Mouse (Mus musculus) midbrain, embryonic 10.5 days (tissue): Measurements from ENCODE around the gene A230050P20Rik. TPM values are rescaled to one million over a fixed set of nuclear protein-coding genes. Genes with fewer than 3 reads are reported as not detected.

ENCODE experiments used
- DNase-seq: peaks from one replicate; pipeline ENCODE4 v3.0.0-alpha.2; 2017; ENCODE audit warnings: low spot score
- H3K27ac ChIP-seq: fragments of 300-500 bp; sonication (generic); replicated peaks from 2 replicates; pipeline ENCODE4 v1.5.1; 2016; ENCODE audit warnings: mild to moderate bottlenecking
- H3K27me3 ChIP-seq: fragments of 300-500 bp; sonication (generic); 2 replicates; pipeline ENCODE4 v1.6.1; 2016; ENCODE audit warnings: low read depth, mild to moderate bottlenecking; ENCODE audit not compliant: poor library complexity, severe bottlenecking
- H3K36me3 ChIP-seq: fragments of 300-500 bp; sonication (generic); 2 replicates; pipeline ENCODE4 v1.6.1; 2016; ENCODE audit warnings: mild to moderate bottlenecking, moderate library complexity
- H3K4me1 ChIP-seq: fragments of 300-500 bp; sonication (generic); 2 replicates; pipeline ENCODE4 v1.6.1; 2016
- H3K4me3 ChIP-seq: fragments of 300-500 bp; sonication (generic); 2 replicates; pipeline ENCODE4 v1.5.1; 2016; ENCODE audit warnings: mild to moderate bottlenecking, moderate library complexity
- H3K9me3 ChIP-seq: fragments of 300-500 bp; sonication (generic); replicated peaks from 2 replicates; pipeline ENCODE4 v1.6.1; 2016; ENCODE audit warnings: mild to moderate bottlenecking
- WGBS: fragments of 180-500 bp; shearing (Covaris S2); methylation state at CpG from one replicate; pipeline ENCODE4 v1.1.7; 2016; 5-methylcytosine and 5-hydroxymethylcytosine counted together
- polyA plus RNA-seq: library from polyadenylated mRNA; unstranded; fragments of >200 nt; fragmentation: Nextera tagmentation; extraction: Ambion mirVana; gene quantifications from 2 replicates; pipeline ENCODE4 v1.2.1, GENCODE M21; 2016

A230050P20Rik gene
- polyA plus RNA-seq, 1 experiment from 2014 or later, result 0.69 TPM

- DNase-seq, result no peak
- Histone ChIP-seq H3K4me3 (0 out of 2 replicates have a peak overlapping the region, but pooled peaks have one; percentile 0), H3K9me3 (no peaks in the 10 kb centered on the region), H3K27ac (no peak overlapping the region), H3K36me3 (peaks cover 74% of the 10 kb centered on the region), H3K27me3 (no peaks in the 10 kb centered on the region), H3K4me1 (peaks cover 15% of the 10 kb centered on the region)
- 87% methylated on average over 26 of the region's 26 CpGs for WGBS
Observed at GRCm38 (mm10) chr9:20891339-20892103, 23.1 kb downstream of the A230050P20Rik start.

DNA sequence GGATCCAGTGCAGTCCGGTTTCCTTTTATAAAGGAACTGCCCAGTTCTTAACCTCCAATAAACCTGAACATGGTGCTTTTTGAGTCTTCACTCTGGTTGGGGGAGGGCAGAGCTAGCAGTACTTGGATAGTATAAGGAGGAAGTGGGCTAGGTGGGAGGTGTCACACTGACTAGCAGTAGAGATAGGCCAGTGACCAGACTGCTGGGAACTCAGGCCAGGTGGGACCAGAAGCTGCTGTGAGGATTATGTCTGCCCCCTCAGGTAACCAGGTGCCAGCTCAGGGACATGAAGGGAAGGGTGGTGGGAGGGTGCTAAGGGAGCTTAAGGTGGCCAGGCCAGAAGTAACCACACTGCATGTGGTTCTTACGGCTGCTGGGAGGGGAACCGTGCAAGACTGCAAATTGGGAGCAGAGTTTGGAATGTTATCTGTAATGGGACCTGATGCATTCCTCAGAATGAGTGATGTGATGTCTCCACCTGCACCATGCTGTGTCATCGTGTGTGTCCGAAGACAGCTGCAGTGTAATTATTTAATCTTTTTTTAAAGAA, 23.7 kb downstream of the A230050P20Rik start:
- Histone ChIP-seq H3K27ac (no peak overlapping the region), H3K9me3 (no peaks in the 10 kb centered on the region), H3K4me3 (no peak overlapping the region), H3K4me1 (peaks cover 21% of the 10 kb centered on the region), H3K36me3 (peaks cover 81% of the 10 kb centered on the region), H3K27me3 (no peaks in the 10 kb centered on the region)
- 79% methylated on average over 5 of the region's 5 CpGs for WGBS
- no peak for DNase-seq

DNA sequence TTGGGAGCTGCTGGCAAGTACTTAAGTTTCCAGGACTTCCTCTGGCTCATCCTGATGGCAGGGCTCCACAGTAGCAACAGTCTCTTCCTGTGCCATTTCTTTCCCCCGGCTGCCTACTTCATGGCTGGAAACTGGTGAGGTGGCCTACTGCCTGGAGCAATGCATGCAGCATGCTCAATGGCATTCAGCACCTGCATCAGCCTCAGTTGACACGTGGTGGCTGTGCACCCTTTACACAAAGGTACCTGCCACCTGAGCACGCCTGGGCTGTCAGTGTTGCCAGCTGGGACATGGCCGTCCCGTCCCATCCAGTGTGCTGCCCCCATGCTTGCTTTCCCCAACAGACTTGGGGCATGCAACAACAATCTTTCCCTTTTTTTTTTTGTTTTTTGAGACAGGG, 24.6 kb downstream of the A230050P20Rik start:
- Histone ChIP-seq H3K36me3 (peaks cover 82% of the 10 kb centered on the region), H3K9me3 (no peaks in the 10 kb centered on the region), H3K27ac (no peak overlapping the region), H3K4me3 (no peak overlapping the region), H3K4me1 (peaks cover 29% of the 10 kb centered on the region), H3K27me3 (no peaks in the 10 kb centered on the region)
- WGBS, result 68% methylated on average over 5 of the region's 5 CpGs
- DNase-seq, result no peak

GRCm38 (mm10) chr9:20893590-20894343, 25.3 kb downstream of the A230050P20Rik start:
- no peaks in the 10 kb centered on the region for H3K27me3 ChIP-seq
- H3K4me3 ChIP-seq, result no peak overlapping the region
- DNase-seq, result no peak
- WGBS, result 88% methylated on average over 13 of the region's 13 CpGs
- H3K9me3 ChIP-seq, result no peaks in the 10 kb centered on the region
- H3K36me3 ChIP-seq, result peaks cover 82% of the 10 kb centered on the region
- no peak overlapping the region for H3K27ac ChIP-seq
- H3K4me1 ChIP-seq, result peaks cover 25% of the 10 kb centered on the region

DNA sequence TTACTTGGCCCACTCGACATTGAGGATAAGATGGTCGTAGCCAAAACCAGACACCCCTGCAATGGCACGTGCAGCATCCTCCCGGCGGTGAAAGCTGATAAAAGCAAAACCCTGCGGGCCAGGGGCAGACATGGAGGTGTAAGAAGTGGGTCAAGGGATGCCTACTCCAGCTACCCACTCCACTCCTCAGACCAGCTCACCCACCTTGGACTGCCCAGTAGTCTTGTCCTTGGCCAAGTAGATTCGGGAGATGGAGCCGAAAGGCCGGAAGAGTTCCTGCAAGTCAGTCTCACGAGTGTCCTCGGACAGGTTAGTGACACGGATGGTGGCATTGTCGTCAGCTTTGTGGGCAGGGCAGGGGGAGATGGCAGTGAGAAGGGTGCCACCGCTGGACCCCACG, 26.2 kb downstream of the A230050P20Rik start:
- H3K27ac ChIP-seq, result no peak overlapping the region
- H3K27me3 ChIP-seq, result no peaks in the 10 kb centered on the region
- peaks cover 77% of the 10 kb centered on the region for H3K36me3 ChIP-seq
- no peak for DNase-seq
- WGBS, result 94% methylated on average over 15 of the region's 15 CpGs
- peaks cover 17% of the 10 kb centered on the region for H3K4me1 ChIP-seq
- H3K4me3 ChIP-seq, result no peak overlapping the region
- no peaks in the 10 kb centered on the region for H3K9me3 ChIP-seq

- peaks cover 14% of the 10 kb centered on the region for H3K4me1 ChIP-seq
- no peak for DNase-seq
- H3K27me3 ChIP-seq, result no peaks in the 10 kb centered on the region
- 95% methylated on average over 9 of the region's 9 CpGs for WGBS
- H3K27ac ChIP-seq, result no peak overlapping the region
- peaks cover 69% of the 10 kb centered on the region for H3K36me3 ChIP-seq
- no peaks in the 10 kb centered on the region for H3K9me3 ChIP-seq
- no peak overlapping the region for H3K4me3 ChIP-seq
Observed at GRCm38 (mm10) chr9:20895382-20895781, 26.9 kb downstream of the A230050P20Rik start.

DNA sequence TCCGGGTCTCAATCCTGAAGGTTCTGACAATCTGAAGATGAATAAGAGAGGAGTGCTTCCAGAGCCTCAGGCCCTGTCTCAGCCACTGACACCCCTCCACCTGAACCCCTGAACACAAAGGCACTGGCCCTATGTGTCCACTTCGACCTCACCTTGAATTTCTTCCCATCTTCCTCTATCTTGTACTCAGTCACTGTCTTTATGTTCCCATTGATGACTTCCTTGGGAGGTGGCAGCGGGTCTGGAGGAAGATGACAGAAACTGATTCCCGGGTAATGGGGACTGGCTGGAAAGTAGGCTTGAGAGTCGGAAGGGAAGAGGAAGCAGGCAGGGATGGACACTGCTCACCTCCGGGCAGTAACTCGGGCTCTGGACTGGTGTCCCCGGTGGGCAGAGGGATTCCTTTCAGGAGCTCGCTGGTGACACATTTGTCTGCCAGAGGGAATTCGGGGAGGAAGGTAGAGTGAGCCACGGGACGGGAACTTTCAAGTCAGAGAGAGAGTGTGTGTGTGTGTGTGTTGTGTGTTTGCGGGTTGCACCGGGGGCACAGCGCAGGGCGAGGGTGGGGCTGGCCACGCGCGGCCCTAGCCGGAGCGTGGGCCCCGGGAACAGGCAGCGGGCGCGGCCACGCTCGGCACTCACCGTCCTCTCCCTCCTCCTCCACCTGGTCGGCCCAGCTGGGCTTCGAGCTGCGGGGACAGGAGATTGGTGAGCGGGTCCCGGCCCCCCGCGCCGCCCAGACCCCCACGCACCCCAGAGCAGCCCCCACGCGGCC, 29.5 kb downstream of the A230050P20Rik start:
- no peak for DNase-seq
- Histone ChIP-seq H3K36me3 (peaks cover 44% of the 10 kb centered on the region), H3K27ac (peak overlapping the region; percentile 92), H3K27me3 (no peaks in the 10 kb centered on the region), H3K4me3 (peak overlapping the region; percentile 98), H3K9me3 (no peaks in the 10 kb centered on the region), H3K4me1 (peaks cover 14% of the 10 kb centered on the region)
- 6% methylated on average over 37 of the region's 39 CpGs for WGBS

GRCm38 (mm10) chr9:20898511-20899073, 30.1 kb downstream of the A230050P20Rik start, which contains the start of gene Eif3g:
Gene Eif3g (minus strand): TSS chr9:20898623.
- H3K27ac ChIP-seq, result peak within 1 kb of the TSS; percentile 92
- peaks cover 39% of the 10 kb centered on the region for H3K36me3 ChIP-seq

DNA sequence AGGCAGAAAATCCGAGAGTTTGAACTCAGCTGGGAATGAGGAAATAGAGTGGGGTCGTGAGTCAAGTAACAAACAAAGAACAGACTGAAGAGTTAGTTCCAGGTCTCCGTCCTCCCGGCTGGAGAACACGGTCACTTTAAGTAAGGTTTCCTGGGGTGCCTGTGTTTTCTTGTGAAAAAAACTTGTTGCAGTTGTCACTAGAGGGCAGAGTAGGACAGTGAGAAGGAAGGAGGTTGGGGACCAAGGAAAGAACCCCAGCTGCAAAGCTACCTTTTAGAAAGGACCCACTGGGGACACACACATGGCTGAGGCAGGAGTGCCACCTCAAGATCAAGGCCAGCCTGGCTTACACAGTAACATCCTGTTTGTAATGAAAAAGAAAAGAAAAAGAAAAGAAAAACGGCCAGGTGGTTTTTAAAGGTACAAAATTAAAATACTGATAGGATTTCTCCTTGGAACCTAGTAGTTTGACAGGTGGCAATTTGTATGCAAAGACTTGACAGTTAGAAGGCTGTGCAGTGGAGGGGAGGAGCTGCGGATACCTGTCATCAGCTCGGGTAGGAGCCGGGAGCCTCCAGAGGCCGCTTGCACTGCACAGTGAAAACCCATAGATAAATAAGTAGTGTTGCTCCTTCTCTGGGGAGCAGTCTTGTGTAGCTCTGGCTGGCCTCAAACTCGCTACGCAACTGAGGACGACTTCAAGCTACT, 33.2 kb downstream of the A230050P20Rik start:
- Histone ChIP-seq H3K27ac (no peak overlapping the region), H3K4me1 (peaks cover 14% of the 10 kb centered on the region), H3K9me3 (no peaks in the 10 kb centered on the region), H3K27me3 (no peaks in the 10 kb centered on the region), H3K36me3 (peaks cover 37% of the 10 kb centered on the region), H3K4me3 (no peak overlapping the region)
- 17% methylated on average over 13 of the region's 13 CpGs for WGBS
- DNase-seq, result no peak

More at GRCm38 (mm10) chr9:20898511-20899073, 30.1 kb downstream of the A230050P20Rik start, which contains the start of gene Eif3g:
- Histone ChIP-seq H3K9me3 (no peaks in the 10 kb centered on the region), H3K4me1 (peaks cover 14% of the 10 kb centered on the region), H3K4me3 (peak within 1 kb of the TSS; percentile 98), H3K27me3 (no peaks in the 10 kb centered on the region)
- peak; percentile 88 for DNase-seq
- WGBS, result 6% methylated on average over 34 of the region's 34 CpGs

DNA sequence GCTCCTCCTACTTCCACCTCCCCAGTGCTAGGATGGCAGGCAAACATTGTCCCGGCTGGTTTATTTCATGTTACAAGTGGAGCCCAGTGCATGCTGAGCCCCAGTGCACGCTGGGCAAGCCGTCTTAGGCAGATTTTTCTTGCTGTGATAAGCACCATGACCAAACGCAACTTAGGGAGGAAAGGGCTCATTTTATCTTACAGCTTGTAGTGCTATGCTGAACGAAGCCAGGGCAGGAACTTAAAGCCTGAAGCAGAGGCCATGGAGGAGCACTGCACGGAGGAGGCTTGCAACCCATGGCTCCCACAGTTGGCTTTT, 33.7 kb downstream of the A230050P20Rik start:
- no peaks in the 10 kb centered on the region for H3K27me3 ChIP-seq
- peaks cover 9% of the 10 kb centered on the region for H3K4me1 ChIP-seq
- H3K9me3 ChIP-seq, result no peaks in the 10 kb centered on the region
- H3K36me3 ChIP-seq, result peaks cover 37% of the 10 kb centered on the region
- WGBS, result 43% methylated on average over 6 of the region's 6 CpGs
- DNase-seq, result no peak
- no peak overlapping the region for H3K4me3 ChIP-seq
- no peak overlapping the region for H3K27ac ChIP-seq

- Histone ChIP-seq H3K27ac (no peak overlapping the region), H3K27me3 (no peaks in the 10 kb centered on the region), H3K36me3 (peaks cover 100% of the 10 kb centered on the region), H3K4me3 (no peak overlapping the region), H3K9me3 (no peaks in the 10 kb centered on the region), H3K4me1 (no peaks in the 10 kb centered on the region)
- no peak for DNase-seq
- 94% methylated on average over 9 of the region's 9 CpGs for WGBS
Observed at GRCm38 (mm10) chr9:20909948-20910347, 41.5 kb downstream of the A230050P20Rik start.
